Mouse (Mus musculus) hindbrain, embryonic 16.5 days (tissue): ENCODE measurements at regions not wholly inside any gene's neighbourhood (a gene's known extent, or its start where the extent isn't known, plus 50 kb on each side); places are given as distances from the start of the nearest gene placed in this dataset.

Experiments used
- ATAC-seq: fragments of 200-750 bp; cut with Nextera tagmentation; 2 replicates; pipeline ENCODE4 v1.8.0; 2017; ENCODE audit warnings: moderate TSS enrichment, moderate library complexity
- H3K27ac ChIP-seq: fragments of 300-500 bp; sonication (generic); 2 replicates; pipeline ENCODE4 v1.5.1; 2014; ENCODE audit warnings: low read depth, mild to moderate bottlenecking, control low read depth, low read length, moderate library complexity
- H3K27me3 ChIP-seq: fragments of 300-500 bp; sonication (generic); replicated peaks from 2 replicates; pipeline ENCODE4 v1.6.1; 2014; ENCODE audit warnings: low read length; ENCODE audit not compliant: control insufficient read depth, insufficient read depth
- H3K36me3 ChIP-seq: fragments of 300-500 bp; sonication (generic); 2 replicates; pipeline ENCODE4 v1.6.1; 2014; ENCODE audit warnings: mild to moderate bottlenecking, low read length, moderate library complexity, mixed read lengths; ENCODE audit not compliant: control insufficient read depth, insufficient read depth
- H3K4me1 ChIP-seq: fragments of 300-500 bp; sonication (generic); 2 replicates; pipeline ENCODE4 v1.6.1; 2014; ENCODE audit warnings: low read depth, low read length; ENCODE audit not compliant: control insufficient read depth, insufficient read depth
- H3K4me2 ChIP-seq: fragments of 300-500 bp; sonication (generic); 2 replicates; pipeline ENCODE4 v1.6.1; 2014; ENCODE audit warnings: mild to moderate bottlenecking, low read length, control low read depth, moderate library complexity
- H3K4me3 ChIP-seq: fragments of 300-500 bp; sonication (generic); 2 replicates; pipeline ENCODE4 v1.5.1; 2014; ENCODE audit warnings: mild to moderate bottlenecking, low read length, control low read depth, moderate library complexity
- H3K9ac ChIP-seq: fragments of 300-500 bp; sonication (generic); 2 replicates; pipeline ENCODE4 v1.6.1; 2014; ENCODE audit warnings: low read depth, mild to moderate bottlenecking, control low read depth, low read length, moderate library complexity
- H3K9me3 ChIP-seq: fragments of 300-500 bp; sonication (generic); 2 replicates; pipeline ENCODE4 v1.6.1; 2014; ENCODE audit warnings: mild to moderate bottlenecking, low read length, moderate library complexity; ENCODE audit not compliant: control insufficient read depth
- WGBS: fragments of 180-500 bp; shearing (Covaris S2); extraction: QIAGEN DNeasy Blood & Tissue Kit; methylation state at CpG from one replicate; pipeline ENCODE4 v1.1.7; 2014; 5-methylcytosine and 5-hydroxymethylcytosine counted together

DNA sequence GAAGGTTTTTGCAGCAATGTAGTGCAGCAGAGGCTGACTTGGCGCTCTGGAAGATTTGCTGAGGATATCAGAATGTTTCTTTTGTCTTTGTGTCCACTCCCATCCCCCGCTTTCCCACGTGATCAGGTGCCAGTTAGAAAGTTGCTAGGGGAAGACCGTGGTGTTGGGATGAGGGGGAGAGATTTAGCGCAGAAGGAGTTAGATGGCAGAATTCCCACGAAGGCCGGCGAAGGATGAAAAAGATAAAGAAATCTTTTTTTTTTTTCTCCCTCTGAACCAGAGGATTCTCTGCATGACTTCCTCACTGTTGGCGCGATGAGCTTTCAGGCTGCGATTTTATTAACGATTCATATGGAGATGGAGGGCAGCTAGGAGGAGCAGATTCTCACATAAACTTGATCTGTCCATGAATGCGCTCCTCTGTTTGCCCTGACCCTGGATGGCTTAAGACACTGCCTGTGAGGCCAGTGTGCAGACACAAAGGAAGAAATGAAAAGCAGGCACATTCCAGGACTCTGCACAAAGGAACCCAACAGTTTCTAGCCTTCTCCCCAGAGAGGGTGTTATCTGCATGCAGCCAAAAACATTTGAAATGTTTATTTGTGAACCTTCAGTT is 201.5 kb downstream of the Gm11146 start:
- H3K27ac ChIP-seq = peak overlapping the region; percentile 90
- peaks cover 34% of the 10 kb centered on the region for H3K4me1 ChIP-seq
- WGBS = under 1% methylated on average over 13 of the region's 13 CpGs

DNA sequence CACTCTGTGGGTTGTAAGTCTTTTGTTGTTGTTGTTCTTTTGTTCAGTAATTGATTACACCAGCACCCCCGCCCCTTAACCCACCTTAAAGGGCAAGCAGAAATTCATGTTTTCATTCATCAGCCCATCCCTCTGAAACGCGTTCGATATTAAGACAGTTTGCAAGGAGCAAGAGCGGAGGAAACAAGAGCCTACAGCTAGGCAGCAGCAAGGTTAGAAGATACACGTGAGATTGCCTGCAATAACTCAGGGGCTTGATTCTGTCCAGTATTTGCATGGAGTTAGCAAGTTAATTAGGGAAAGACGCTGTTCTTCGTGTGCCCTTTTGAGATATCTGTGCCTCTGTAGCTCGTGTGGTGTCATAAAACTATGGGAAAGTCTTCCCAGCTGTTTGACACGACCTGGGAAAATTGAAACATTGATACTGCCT is 202.0 kb downstream of the Gm11146 start:
- H3K4me1 ChIP-seq = peaks cover 31% of the 10 kb centered on the region
- peak overlapping the region; percentile 90 for H3K27ac ChIP-seq
- H3K27me3 ChIP-seq = no peaks in the 10 kb centered on the region
- WGBS = under 1% methylated on average over 10 of the region's 10 CpGs
- no peaks in the 10 kb centered on the region for H3K9me3 ChIP-seq
- peak overlapping the region; percentile 62 for H3K9ac ChIP-seq
- peak; percentile 49 for ATAC-seq
- H3K36me3 ChIP-seq = no peaks in the 10 kb centered on the region
- peak overlapping the region; percentile 22 for H3K4me3 ChIP-seq
- H3K4me2 ChIP-seq = peak overlapping the region; percentile 66

More for the DNA sequence above, 201.5 kb downstream of the Gm11146 start:
- peak overlapping the region; percentile 66 for H3K4me2 ChIP-seq
- H3K27me3 ChIP-seq = no peaks in the 10 kb centered on the region
- H3K4me3 ChIP-seq = peak overlapping the region; percentile 22
- H3K9ac ChIP-seq = peak overlapping the region; percentile 62
- H3K36me3 ChIP-seq = no peaks in the 10 kb centered on the region
- no peaks in the 10 kb centered on the region for H3K9me3 ChIP-seq
- ATAC-seq = peak; percentile 95

DNA sequence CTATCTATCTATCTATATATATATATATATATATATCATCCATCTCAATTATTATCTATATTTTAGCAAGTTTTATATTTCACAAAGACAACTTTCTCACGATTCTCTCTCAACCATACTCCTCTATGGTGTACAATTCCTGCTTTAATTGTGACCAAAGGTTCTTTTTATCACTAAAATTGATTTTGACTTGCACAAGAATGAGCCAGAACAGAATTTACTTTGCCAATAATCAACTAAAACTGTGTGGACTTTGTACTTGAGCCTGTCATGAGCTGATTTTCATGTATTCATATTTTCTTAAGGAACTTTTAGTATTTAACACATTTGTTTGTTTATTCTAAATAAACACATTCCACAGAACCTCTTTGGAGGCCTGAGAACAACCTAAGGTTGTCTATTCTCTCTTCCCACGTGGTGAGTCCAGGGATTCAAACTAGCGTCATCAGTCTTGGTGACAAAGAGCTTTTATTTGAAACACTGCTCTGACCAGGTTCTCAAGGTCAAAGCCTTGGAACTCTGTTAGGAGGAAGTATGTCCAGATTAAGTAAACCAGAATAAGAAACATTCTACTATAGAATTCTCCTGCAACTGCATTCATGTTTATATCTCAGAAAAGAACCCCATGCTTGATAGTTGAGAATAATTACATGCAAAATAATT is 207.7 kb downstream of the Gm11146 start:
- no peak overlapping the region for H3K4me2 ChIP-seq
- no peak overlapping the region for H3K9ac ChIP-seq
- no peak overlapping the region for H3K4me3 ChIP-seq
- H3K27me3 ChIP-seq = no peaks in the 10 kb centered on the region
- ATAC-seq = no peak
- 48% methylated on average over 3 of the region's 3 CpGs for WGBS
- peaks cover 2% of the 10 kb centered on the region for H3K4me1 ChIP-seq
- no peaks in the 10 kb centered on the region for H3K36me3 ChIP-seq
- H3K27ac ChIP-seq = no peak overlapping the region
- no peaks in the 10 kb centered on the region for H3K9me3 ChIP-seq

DNA sequence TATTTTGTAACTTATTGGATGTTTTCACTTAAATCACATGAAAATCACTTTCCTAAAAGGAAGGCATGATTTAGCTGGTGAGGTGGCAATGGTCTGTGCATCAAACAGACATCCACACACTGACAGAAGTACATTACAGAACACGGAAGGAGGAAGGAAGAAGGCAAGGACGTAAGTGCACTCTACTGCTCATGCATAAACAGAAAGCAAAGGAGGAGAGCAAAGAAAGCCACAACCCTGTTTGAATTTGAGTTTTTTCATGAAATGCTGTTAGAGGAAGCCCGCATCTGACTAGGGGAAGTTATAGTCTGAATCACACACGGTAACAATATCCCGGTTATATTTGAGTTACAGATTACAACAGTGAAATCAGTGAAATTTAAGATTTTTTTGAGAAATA is 208.4 kb downstream of the Gm11146 start:
- 77% methylated on average over 5 of the region's 5 CpGs for WGBS
- H3K4me1 ChIP-seq = no peaks in the 10 kb centered on the region
- H3K27ac ChIP-seq = no peak overlapping the region
- no peak overlapping the region for H3K4me3 ChIP-seq
- no peak overlapping the region for H3K4me2 ChIP-seq
- no peaks in the 10 kb centered on the region for H3K36me3 ChIP-seq
- no peaks in the 10 kb centered on the region for H3K27me3 ChIP-seq
- ATAC-seq = no peak
- H3K9me3 ChIP-seq = no peaks in the 10 kb centered on the region
- no peak overlapping the region for H3K9ac ChIP-seq

DNA sequence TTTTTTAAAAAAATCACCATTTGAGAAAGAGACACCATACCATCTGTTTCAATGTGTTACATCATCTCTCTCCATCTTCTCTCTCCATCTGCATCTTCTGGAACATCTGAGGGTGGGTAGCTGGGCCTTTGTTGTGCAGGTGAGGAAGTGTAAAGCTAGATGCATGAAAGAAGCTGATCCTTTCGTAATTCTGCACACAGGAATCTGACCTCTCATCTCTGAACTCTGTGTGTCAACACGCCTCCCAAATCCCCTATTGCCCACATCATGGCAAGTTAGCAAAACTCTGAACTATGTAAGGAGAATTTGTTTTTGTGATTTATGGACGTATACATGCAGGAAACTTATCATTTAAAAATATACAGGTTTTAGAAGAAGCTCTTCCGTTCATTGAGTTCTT is 209.7 kb downstream of the Gm11146 start:
- no peak overlapping the region for H3K9ac ChIP-seq
- ATAC-seq = no peak
- no peaks in the 10 kb centered on the region for H3K36me3 ChIP-seq
- no peaks in the 10 kb centered on the region for H3K27me3 ChIP-seq
- H3K9me3 ChIP-seq = no peaks in the 10 kb centered on the region
- no peak overlapping the region for H3K4me3 ChIP-seq
- no peaks in the 10 kb centered on the region for H3K4me1 ChIP-seq
- no peak overlapping the region for H3K4me2 ChIP-seq
- 85% methylated on average over 4 of the region's 4 CpGs for WGBS
- H3K27ac ChIP-seq = no peak overlapping the region

DNA sequence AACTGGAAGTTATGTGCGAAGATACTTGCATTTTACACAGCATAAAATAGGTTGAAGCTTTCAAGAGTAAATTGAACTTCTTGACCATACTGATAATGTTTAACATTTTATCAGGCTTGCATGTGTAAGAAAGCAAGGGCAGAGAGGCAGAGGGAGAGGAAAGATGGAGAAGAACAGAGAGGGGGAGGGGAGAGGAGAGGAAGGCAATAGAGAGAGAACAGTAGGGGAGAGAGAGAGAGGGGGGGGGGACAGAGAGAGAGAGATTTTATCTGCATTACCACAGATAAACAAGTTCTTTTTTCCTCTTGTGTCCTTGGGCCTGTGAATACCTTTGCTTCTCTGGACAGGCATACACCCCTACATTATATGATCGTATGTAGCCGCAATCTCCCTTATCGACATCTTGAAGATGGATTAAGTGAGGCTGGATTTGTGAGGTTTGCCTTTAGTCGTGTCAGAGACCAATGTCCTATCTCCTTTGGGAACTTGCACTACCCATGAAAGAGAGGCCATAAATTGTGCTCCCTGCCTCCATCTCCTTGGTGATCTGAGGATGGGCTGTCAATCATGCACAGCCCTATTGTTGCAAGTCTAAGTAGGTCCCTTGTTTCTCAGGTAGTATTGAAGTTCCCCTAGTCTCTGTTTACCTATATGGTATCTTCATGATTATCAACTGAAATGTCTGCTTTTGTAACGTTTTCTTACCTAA is 217.7 kb downstream of the Gm11146 start:
- Histone ChIP-seq H3K9ac (no peak overlapping the region), H3K4me2 (no peak overlapping the region), H3K27me3 (no peaks in the 10 kb centered on the region), H3K27ac (no peak overlapping the region), H3K36me3 (no peaks in the 10 kb centered on the region), H3K4me3 (no peak overlapping the region), H3K9me3 (no peaks in the 10 kb centered on the region), H3K4me1 (peaks cover 3% of the 10 kb centered on the region)
- 44% methylated on average over 6 of the region's 6 CpGs for WGBS
- no peak for ATAC-seq

DNA sequence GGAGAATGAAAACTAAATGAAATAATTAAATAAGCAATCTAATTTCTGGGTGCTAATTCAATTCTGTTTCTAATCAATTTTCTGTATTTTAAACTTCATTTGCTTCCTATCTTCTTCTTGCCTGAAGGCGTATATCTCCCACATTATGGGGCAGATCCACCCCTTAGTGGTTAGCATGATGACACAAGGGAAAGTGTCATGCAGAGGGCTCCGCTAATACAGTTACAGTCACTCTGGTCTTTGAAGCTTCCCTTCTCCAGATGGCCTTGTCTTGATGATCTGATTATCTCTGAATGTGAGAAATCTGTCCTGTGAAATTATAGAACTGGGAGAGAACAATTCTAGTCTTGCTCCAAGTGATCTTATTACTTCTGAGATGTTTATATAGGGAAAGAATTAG is 219.1 kb downstream of the Gm11146 start:
- no peak overlapping the region for H3K4me2 ChIP-seq
- WGBS = 48% methylated on average over 2 of the region's 2 CpGs
- peaks cover 3% of the 10 kb centered on the region for H3K4me1 ChIP-seq
- H3K4me3 ChIP-seq = no peak overlapping the region
- H3K27ac ChIP-seq = no peak overlapping the region
- no peaks in the 10 kb centered on the region for H3K27me3 ChIP-seq
- H3K9ac ChIP-seq = no peak overlapping the region
- H3K36me3 ChIP-seq = no peaks in the 10 kb centered on the region
- ATAC-seq = peak; percentile 60; the same call in 1 of the 2 replicates
- H3K9me3 ChIP-seq = no peaks in the 10 kb centered on the region

DNA sequence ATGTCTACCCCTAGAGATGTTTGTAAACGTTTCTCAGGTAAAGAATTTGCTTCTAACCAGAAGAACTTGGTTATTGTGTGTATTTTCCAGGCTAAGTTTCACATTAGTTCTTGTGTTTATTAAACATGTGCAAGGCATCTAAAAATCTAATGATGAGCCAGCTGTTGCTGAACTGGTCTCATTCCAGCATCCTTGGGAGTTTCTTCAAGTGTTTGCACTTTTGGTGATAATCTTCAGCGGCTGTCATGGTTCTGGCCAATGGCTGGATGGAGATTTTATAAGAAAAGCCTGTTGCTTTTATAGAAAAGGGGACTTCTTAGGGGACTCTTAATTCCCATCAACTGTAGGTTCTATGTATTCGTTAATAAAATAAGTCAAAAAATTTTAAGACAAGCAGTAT is 229.1 kb downstream of the Gm11146 start:
- H3K36me3 ChIP-seq = no peaks in the 10 kb centered on the region
- no peaks in the 10 kb centered on the region for H3K27me3 ChIP-seq
- H3K9me3 ChIP-seq = no peaks in the 10 kb centered on the region
- H3K9ac ChIP-seq = no peak overlapping the region
- no peaks in the 10 kb centered on the region for H3K4me1 ChIP-seq
- no peak for ATAC-seq
- 92% methylated on average over 3 of the region's 3 CpGs for WGBS
- H3K4me2 ChIP-seq = no peak overlapping the region
- H3K4me3 ChIP-seq = no peak overlapping the region
- H3K27ac ChIP-seq = no peak overlapping the region

DNA sequence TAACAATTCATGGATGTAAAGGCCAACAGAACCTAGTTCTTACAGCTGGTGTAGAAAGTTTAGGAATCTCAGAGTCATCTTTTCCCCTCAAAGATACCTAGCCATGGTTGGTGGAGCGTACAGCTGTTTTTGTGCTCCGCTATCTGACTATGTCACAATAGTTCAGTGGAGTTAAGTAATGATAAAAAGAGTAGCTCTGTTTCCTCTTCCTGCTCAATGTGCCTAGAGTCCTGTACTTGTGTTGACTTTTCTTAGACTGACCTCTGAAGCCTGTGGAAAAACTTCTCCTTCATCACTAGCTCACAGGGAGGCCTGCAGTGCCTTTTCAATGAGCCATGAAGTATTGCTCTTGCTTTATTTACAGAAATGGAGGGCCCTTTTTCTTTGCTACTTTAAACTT is 232.1 kb downstream of the Gm11146 start:
- H3K4me3 ChIP-seq = no peak overlapping the region
- no peaks in the 10 kb centered on the region for H3K36me3 ChIP-seq
- WGBS = 84% methylated on average over 2 of the region's 2 CpGs
- no peaks in the 10 kb centered on the region for H3K27me3 ChIP-seq
- no peaks in the 10 kb centered on the region for H3K9me3 ChIP-seq
- no peaks in the 10 kb centered on the region for H3K4me1 ChIP-seq
- H3K9ac ChIP-seq = no peak overlapping the region
- H3K27ac ChIP-seq = no peak overlapping the region
- no peak for ATAC-seq
- H3K4me2 ChIP-seq = no peak overlapping the region
